Mouse (Mus musculus) hindbrain, embryonic 11.5 days (tissue): ENCODE measurements around the gene Myadml2. TPM values are rescaled to one million over a fixed set of nuclear protein-coding genes. Genes with fewer than 3 reads are reported as not detected.

Source experiments
- ATAC-seq: fragments of 200-750 bp; cut with Nextera tagmentation; 2 replicates; pipeline ENCODE4 v1.8.0; 2017; ENCODE audit warnings: mild to moderate bottlenecking, moderate TSS enrichment, moderate library complexity; ENCODE audit not compliant: low FRiP score
- DNase-seq: peaks from one replicate; pipeline ENCODE4 v3.0.0-alpha.2; 2015; ENCODE audit warnings: low spot score
- H3K27ac ChIP-seq: fragments of 300-500 bp; sonication (generic); 2 replicates; pipeline ENCODE4 v1.5.1; 2014; ENCODE audit warnings: mild to moderate bottlenecking, low read depth, low read length
- H3K27me3 ChIP-seq: fragments of 300-500 bp; sonication (generic); 2 replicates; pipeline ENCODE4 v1.6.1; 2014; ENCODE audit warnings: mild to moderate bottlenecking, low read length, moderate library complexity, mixed read lengths; ENCODE audit not compliant: control insufficient read depth, insufficient read depth
- H3K36me3 ChIP-seq: fragments of 300-500 bp; sonication (generic); 2 replicates; pipeline ENCODE4 v1.6.1; 2014; ENCODE audit warnings: mild to moderate bottlenecking, low read length, moderate library complexity, mixed read lengths; ENCODE audit not compliant: control insufficient read depth, insufficient read depth
- H3K4me1 ChIP-seq: fragments of 300-500 bp; sonication (generic); replicated peaks from 2 replicates; pipeline ENCODE4 v1.6.1; 2014; ENCODE audit warnings: low read length, mixed read lengths; ENCODE audit not compliant: control insufficient read depth, insufficient read depth
- H3K4me2 ChIP-seq: fragments of 300-500 bp; sonication (generic); replicated peaks from 2 replicates; pipeline ENCODE4 v1.6.1; 2014; ENCODE audit warnings: mild to moderate bottlenecking, low read depth, low read length
- H3K4me3 ChIP-seq: fragments of 300-500 bp; sonication (generic); 2 replicates; pipeline ENCODE4 v1.5.1; 2014; ENCODE audit warnings: low read depth, low read length
- H3K9ac ChIP-seq: fragments of 300-500 bp; sonication (generic); 2 replicates; pipeline ENCODE4 v1.6.1; 2014; ENCODE audit warnings: low read depth, low read length
- H3K9me3 ChIP-seq: fragments of 300-500 bp; sonication (generic); 2 replicates; pipeline ENCODE4 v1.6.1; 2016; ENCODE audit warnings: low read length; ENCODE audit not compliant: control insufficient read depth
- WGBS: fragments of 180-500 bp; shearing (Covaris S2); extraction: QIAGEN DNeasy Blood & Tissue Kit; methylation state at CpG from one replicate; pipeline ENCODE4 v1.1.7; 2014; 5-methylcytosine and 5-hydroxymethylcytosine counted together
- polyA plus RNA-seq: library from polyadenylated mRNA; unstranded; fragments of >200 nt; fragmentation: Nextera tagmentation; extraction: Ambion mirVana; gene quantifications from 2 replicates; pipeline ENCODE4 v1.2.1, GENCODE M21; 2014

Gene Myadml2
- polyA plus RNA-seq = 0.19 and 0.49 TPM in 2 replicates

DNA sequence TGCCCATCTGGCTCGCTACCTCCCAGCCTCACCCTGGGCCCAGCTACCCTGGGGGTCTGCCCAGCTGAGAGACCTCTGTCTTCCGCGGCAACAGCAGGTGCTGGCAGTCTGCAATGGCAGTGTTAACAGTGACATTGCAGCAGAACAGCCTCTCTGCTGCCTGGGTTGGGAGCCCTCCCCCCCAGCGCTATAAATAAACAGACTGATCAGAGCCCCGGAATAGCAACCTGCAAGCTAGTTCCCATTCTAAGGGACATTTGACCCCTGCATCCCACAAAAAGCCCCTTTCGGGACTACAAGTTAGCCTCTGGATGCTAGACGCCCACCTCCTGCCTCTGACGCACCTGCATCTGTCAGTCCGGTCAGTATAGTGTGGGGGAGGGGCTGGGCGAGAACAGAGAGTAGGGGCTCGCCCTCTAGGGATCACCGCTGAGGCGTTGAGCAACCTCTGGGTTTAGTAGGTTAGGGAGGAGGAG is at the start of gene Myadml2:
Gene Myadml2 (minus strand): TSS at position 158 of the 476 bp plus-strand sequence.
- no peak for ATAC-seq

DNA sequence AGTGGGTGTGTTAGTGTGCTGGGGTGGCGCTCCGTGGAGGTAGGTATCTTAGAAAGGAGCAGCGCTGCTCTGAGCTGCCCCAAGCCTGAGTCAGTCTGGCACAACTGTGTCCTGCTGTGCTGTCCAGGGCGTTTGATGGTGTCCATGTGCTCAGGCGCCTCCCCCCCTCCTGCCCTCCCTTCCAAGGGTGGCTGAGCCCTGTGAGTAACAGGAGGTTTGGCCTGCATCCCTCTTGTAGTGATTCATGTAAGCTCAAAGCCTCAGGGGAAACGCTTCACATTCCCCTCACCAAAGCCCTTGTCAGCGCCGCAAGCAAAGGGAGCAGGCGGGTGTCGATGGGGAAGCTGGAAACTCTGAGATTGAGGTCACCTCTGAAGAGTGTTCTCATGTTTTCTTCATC is 49.8 kb upstream of the Myadml2 start:
- ATAC-seq = no peak
- H3K27me3 ChIP-seq = no peaks in the 10 kb centered on the region
- WGBS = 69% methylated on average over 9 of the region's 10 CpGs
- no peak overlapping the region for H3K9ac ChIP-seq
- H3K9me3 ChIP-seq = no peaks in the 10 kb centered on the region
- DNase-seq = no peak
- H3K4me3 ChIP-seq = no peak overlapping the region
- peaks cover 8% of the 10 kb centered on the region; the same call in 1 of the 2 replicates for H3K36me3 ChIP-seq
- H3K27ac ChIP-seq = no peak overlapping the region
- peaks cover 5% of the 10 kb centered on the region; the same call in 1 of the 2 replicates for H3K4me1 ChIP-seq
- H3K4me2 ChIP-seq = no peak overlapping the region

More for the DNA sequence above, at the start of gene Myadml2:
- peaks cover 3% of the 10 kb centered on the region for H3K4me1 ChIP-seq
- H3K9ac ChIP-seq = no peak within 1 kb of the TSS
- no peaks in the 10 kb centered on the region for H3K9me3 ChIP-seq
- DNase-seq = peak; percentile 49
- no peak within 1 kb of the TSS for H3K4me3 ChIP-seq
- WGBS = 8% methylated on average over 13 of the region's 13 CpGs
- H3K4me2 ChIP-seq = peak within 1 kb of the TSS; percentile 8
- no peaks in the 10 kb centered on the region for H3K36me3 ChIP-seq
- H3K27me3 ChIP-seq = no peaks in the 10 kb centered on the region
- H3K27ac ChIP-seq = no peak within 1 kb of the TSS

DNA sequence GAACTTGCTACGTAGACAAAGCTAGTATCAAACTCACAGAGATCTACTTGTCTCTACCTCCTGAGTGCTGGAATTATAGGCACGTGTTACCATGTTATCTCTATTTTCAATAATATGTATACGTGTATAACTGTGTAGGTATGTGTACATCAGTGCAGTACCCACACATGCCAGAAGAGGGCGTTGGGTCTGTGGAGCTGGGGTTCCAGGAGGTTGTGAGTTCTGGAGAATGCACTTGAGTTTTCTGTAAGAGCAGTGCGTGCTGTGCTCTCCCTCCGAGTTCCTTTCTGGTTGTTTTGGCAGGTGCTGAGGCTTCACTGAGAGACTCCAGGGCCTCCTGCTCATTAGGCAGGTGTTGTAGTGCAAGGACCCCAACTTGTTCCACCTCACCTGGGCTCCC is 48.6 kb upstream of the Myadml2 start:
- Histone ChIP-seq H3K9me3 (no peaks in the 10 kb centered on the region), H3K4me1 (peaks cover 5% of the 10 kb centered on the region; the same call in 1 of the 2 replicates), H3K4me3 (no peak overlapping the region), H3K36me3 (peaks cover 5% of the 10 kb centered on the region; the same call in 1 of the 2 replicates), H3K4me2 (no peak overlapping the region), H3K27ac (no peak overlapping the region), H3K9ac (no peak overlapping the region), H3K27me3 (no peaks in the 10 kb centered on the region)
- 94% methylated on average over 6 of the region's 6 CpGs for WGBS
- DNase-seq = no peak
- ATAC-seq = no peak

DNA sequence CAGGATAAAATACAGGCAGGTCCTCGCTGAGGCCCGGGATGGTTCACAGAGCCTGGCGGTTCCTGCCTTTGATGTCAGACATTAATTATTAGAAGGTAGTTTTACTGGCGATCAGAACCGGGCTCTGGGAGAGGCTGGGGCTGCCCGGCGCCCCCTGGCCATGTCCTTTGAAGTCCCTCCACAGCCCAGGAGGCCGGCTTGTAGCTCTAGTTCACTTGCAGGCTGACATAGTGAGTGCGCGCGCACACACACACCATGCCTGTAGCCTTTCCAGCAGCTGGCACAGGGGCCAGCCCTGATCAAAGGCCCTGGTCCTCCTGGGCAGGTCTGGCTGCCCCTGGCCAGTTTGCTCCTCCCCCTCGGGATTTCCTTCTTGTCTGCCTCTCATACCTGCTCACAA is 47.7 kb upstream of the Myadml2 start:
- Histone ChIP-seq H3K27ac (peak overlapping the region; percentile 43; the same call in 1 of the 2 replicates), H3K9ac (no peak overlapping the region), H3K27me3 (no peaks in the 10 kb centered on the region), H3K9me3 (no peaks in the 10 kb centered on the region), H3K4me1 (peaks cover 5% of the 10 kb centered on the region; the same call in 1 of the 2 replicates), H3K4me3 (no peak overlapping the region), H3K36me3 (peaks cover 5% of the 10 kb centered on the region; the same call in 1 of the 2 replicates), H3K4me2 (no peak overlapping the region)
- ATAC-seq (peak; percentile 51), DNase-seq (peak; percentile 27)
- WGBS = 39% methylated on average over 12 of the region's 12 CpGs

DNA sequence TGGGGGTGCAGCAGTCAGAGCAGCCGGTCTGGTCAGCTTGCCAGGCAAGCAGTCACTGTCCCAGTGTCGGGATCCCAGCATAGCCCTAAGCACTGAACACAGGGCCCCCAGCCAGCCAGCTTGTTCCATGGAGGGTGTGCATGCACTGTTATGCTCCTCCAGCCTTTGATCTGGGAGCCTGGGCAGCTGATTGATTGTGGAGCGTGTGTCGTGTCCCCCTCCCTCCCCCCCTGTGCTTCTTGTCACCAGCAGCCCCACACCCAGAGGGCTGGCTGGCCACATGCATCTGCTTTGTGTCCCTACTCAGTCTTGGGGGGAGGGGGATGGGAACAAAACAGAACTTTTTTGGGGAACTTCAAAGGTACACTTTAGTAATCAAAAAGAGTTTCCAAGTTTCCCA is 47.2 kb upstream of the Myadml2 start:
- no peaks in the 10 kb centered on the region for H3K27me3 ChIP-seq
- H3K4me2 ChIP-seq = no peak overlapping the region
- DNase-seq = peak; percentile 46
- no peak overlapping the region for H3K4me3 ChIP-seq
- H3K9me3 ChIP-seq = no peaks in the 10 kb centered on the region
- WGBS = 27% methylated on average over 4 of the region's 4 CpGs
- peaks cover 5% of the 10 kb centered on the region; the same call in 1 of the 2 replicates for H3K4me1 ChIP-seq
- peaks cover 9% of the 10 kb centered on the region; the same call in 1 of the 2 replicates for H3K36me3 ChIP-seq
- no peak overlapping the region for H3K27ac ChIP-seq
- ATAC-seq = peak; percentile 78
- H3K9ac ChIP-seq = 0 out of 2 replicates have a peak overlapping the region, but pooled peaks have one; percentile 8

DNA sequence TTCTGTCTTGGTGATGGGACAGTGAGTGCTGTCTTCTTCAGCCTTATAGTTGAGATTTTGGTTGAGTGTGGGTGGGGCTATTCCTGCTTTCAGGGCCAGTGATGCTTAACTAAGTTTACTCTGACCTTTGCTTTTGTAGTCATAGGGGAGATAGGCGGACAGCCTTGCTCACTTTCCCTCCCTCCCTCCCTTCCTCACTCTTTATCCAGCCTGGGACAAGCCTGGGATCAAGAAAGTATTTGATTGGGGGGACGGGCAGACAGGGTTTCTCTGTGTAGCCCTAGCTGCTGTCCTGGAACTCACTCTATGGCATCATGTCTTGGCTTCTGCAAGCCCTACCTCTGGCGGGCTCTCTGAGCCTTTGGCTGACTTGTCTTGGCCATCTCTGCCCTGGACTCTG is 45.5 kb upstream of the Myadml2 start:
- 44% methylated on average over 3 of the region's 3 CpGs for WGBS
- DNase-seq (no peak), ATAC-seq (no peak)
- H3K27me3 ChIP-seq = no peaks in the 10 kb centered on the region
- no peaks in the 10 kb centered on the region for H3K9me3 ChIP-seq
- no peak overlapping the region for H3K27ac ChIP-seq
- H3K4me3 ChIP-seq = no peak overlapping the region
- H3K4me1 ChIP-seq = peaks cover 5% of the 10 kb centered on the region; the same call in 1 of the 2 replicates
- H3K9ac ChIP-seq = no peak overlapping the region
- peaks cover 9% of the 10 kb centered on the region; the same call in 1 of the 2 replicates for H3K36me3 ChIP-seq
- no peak overlapping the region for H3K4me2 ChIP-seq

DNA sequence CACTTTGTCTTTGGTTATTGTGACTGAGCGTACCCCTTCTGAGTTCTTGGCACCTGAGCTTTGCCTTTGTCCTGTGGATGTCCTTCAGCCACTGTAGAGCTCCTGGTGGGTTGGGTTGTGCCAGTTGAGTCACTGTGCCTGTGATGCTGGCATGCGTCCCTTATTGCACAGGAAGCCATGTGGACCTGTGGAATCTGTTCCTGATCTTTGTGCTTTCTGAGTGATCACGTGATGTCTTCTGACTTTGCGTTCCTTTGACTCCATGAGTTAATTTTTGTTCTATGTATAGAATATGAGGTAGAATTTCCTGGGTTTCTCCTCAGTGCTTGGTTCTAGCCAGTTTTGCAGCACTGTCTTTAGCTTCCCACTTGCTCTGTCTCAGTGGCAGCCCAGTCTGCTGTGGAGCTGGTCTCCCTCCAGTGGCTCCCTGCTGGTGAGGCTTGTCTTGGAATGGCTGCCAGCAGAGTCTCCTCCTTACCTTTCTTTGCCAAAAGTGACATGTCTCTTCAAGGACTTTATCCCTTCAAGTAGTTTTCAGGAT is 44.6 kb upstream of the Myadml2 start:
- Histone ChIP-seq H3K27me3 (no peaks in the 10 kb centered on the region), H3K4me2 (no peak overlapping the region), H3K9ac (no peak overlapping the region), H3K4me1 (peaks cover 5% of the 10 kb centered on the region; the same call in 1 of the 2 replicates), H3K27ac (no peak overlapping the region), H3K36me3 (peaks cover 9% of the 10 kb centered on the region; the same call in 1 of the 2 replicates), H3K4me3 (no peak overlapping the region), H3K9me3 (no peaks in the 10 kb centered on the region)
- DNase-seq (no peak), ATAC-seq (no peak)
- WGBS = 94% methylated on average over 4 of the region's 4 CpGs

DNA sequence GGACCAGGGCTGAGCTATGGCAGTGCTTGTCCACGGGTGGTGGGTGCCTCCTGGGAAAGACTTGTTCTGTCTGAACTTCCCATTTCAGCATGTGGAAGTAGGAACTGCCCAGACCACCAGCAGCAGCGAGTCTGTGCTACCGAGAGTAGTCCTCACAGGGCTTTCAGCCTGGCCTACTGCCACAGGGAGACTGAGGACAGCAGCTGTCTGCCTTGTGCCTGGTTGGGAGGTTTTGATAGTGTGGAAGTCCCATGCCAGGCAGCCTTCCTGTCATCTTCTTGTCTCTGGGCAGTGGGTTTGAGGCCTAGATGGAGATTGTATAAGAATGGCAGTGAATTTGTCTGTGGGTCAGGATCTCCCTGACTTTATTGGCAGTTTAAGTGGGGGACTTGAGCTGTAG is 41.4 kb upstream of the Myadml2 start:
- Histone ChIP-seq H3K27ac (no peak overlapping the region), H3K9me3 (no peaks in the 10 kb centered on the region), H3K27me3 (no peaks in the 10 kb centered on the region), H3K36me3 (peaks cover 8% of the 10 kb centered on the region; the same call in 1 of the 2 replicates), H3K4me2 (no peak overlapping the region), H3K9ac (no peak overlapping the region), H3K4me3 (no peak overlapping the region), H3K4me1 (no peaks in the 10 kb centered on the region)
- no peak for ATAC-seq
- 87% methylated on average over 3 of the region's 3 CpGs for WGBS
- DNase-seq = no peak
